Mouse (Mus musculus): ENCODE measurements at regions not wholly inside any gene's neighbourhood (a gene's known extent, or its start where the extent isn't known, plus 50 kb on each side); places are given as distances from the start of the nearest gene placed in this dataset.

- TF ChIP-seq CTCF (IDR thresholded peaks at IDR 0.05; ENCODE audit: low read depth) (no peak), EP300 (IDR thresholded peaks at IDR 0.05; ENCODE audit: low read depth) (no peak)
Observed at GRCm38 (mm10) chr7:75050231-75050630, 258.8 kb downstream of the Sv2b start.
